Mouse (Mus musculus) heart, embryonic 13.5 days (tissue): ENCODE results near the gene Ptch2. TPM values are rescaled to one million over a fixed set of nuclear protein-coding genes. Genes with fewer than 3 reads are reported as not detected.

ENCODE experiments used
- ATAC-seq: fragments of 200-750 bp; cut with Nextera tagmentation; 2 replicates; pipeline ENCODE4 v1.8.0; 2017; ENCODE audit warnings: moderate TSS enrichment; ENCODE audit not compliant: insufficient number of reproducible peaks, low FRiP score, low TSS enrichment; ENCODE audit errors: extremely low read depth
- H3K27ac ChIP-seq: fragments of 300-500 bp; sonication (generic); replicated peaks from 2 replicates; pipeline ENCODE4 v1.5.1; 2015; ENCODE audit warnings: moderate library complexity, mild to moderate bottlenecking, inconsistent platforms
- H3K27me3 ChIP-seq: fragments of 300-500 bp; sonication (generic); replicated peaks from 2 replicates; pipeline ENCODE4 v1.6.1; 2015; ENCODE audit warnings: mild to moderate bottlenecking, inconsistent platforms
- H3K36me3 ChIP-seq: fragments of 300-500 bp; sonication (generic); 2 replicates; pipeline ENCODE4 v1.6.1; 2015; ENCODE audit warnings: mild to moderate bottlenecking, inconsistent platforms
- H3K4me1 ChIP-seq: fragments of 300-500 bp; sonication (generic); 2 replicates; pipeline ENCODE4 v1.6.1; 2015; ENCODE audit warnings: inconsistent platforms
- H3K4me2 ChIP-seq: fragments of 300-500 bp; sonication (generic); 2 replicates; pipeline ENCODE4 v1.6.1; 2015; ENCODE audit warnings: inconsistent platforms, mild to moderate bottlenecking, moderate library complexity
- H3K4me3 ChIP-seq: fragments of 300-500 bp; sonication (generic); 2 replicates; pipeline ENCODE4 v1.5.1; 2015; ENCODE audit warnings: moderate library complexity, mild to moderate bottlenecking, inconsistent platforms
- H3K9ac ChIP-seq: fragments of 300-500 bp; sonication (generic); 2 replicates; pipeline ENCODE4 v1.6.1; 2015; ENCODE audit warnings: inconsistent platforms, mild to moderate bottlenecking, moderate library complexity
- H3K9me3 ChIP-seq: fragments of 300-500 bp; sonication (generic); 2 replicates; pipeline ENCODE4 v1.6.1; 2016; ENCODE audit warnings: inconsistent platforms
- WGBS: fragments of 180-500 bp; shearing (Covaris S2); methylation state at CpG from one replicate; pipeline ENCODE4 v1.1.7; 2015; ENCODE audit warnings: mixed read lengths; 5-methylcytosine and 5-hydroxymethylcytosine counted together
- microRNA-seq: library from miRNA; unstranded; fragments of <30 nt; microRNA quantifications from one replicate; pipeline ENCODE4, GENCODE M21; 2016
- polyA plus RNA-seq: library from polyadenylated mRNA; unstranded; fragments of >200 nt; fragmentation: Nextera tagmentation; extraction: Ambion mirVana; gene quantifications from 2 replicates; pipeline ENCODE4 v1.2.1, GENCODE M21; 2015

The Ptch2 gene
- polyA plus RNA-seq, 1 experiment from 2014 or later = 3.1 TPM

- H3K36me3 ChIP-seq = peaks cover 65% of the 10 kb centered on the region
- under 1% methylated on average over 52 of the region's 52 CpGs for WGBS
- ATAC-seq = peak; percentile 76
Observed at GRCm38 (mm10) chr4:117155792-117156355, 60.0 kb downstream of the Ptch2 start, which contains the start of gene Rps8. TSS of gene Rps8 (minus strand) at chr4:117156243.

GRCm38 (mm10) chr4:117156372-117156771 is 60.5 kb downstream of the Ptch2 start:
- Histone ChIP-seq H3K9ac (peak overlapping the region; percentile 99), H3K27me3 (no peaks in the 10 kb centered on the region), H3K4me2 (peak overlapping the region; percentile 77), H3K9me3 (no peaks in the 10 kb centered on the region), H3K4me1 (peaks cover 29% of the 10 kb centered on the region), H3K4me3 (peak overlapping the region; percentile 85), H3K27ac (peak overlapping the region; percentile 94), H3K36me3 (peaks cover 65% of the 10 kb centered on the region)
- no peak for ATAC-seq
- 31% methylated on average over 6 of the region's 6 CpGs for WGBS

More at GRCm38 (mm10) chr4:117155792-117156355, 60.0 kb downstream of the Ptch2 start, which contains the start of gene Rps8:
- Histone ChIP-seq H3K27me3 (no peaks in the 10 kb centered on the region), H3K4me2 (peak within 1 kb of the TSS; percentile 77), H3K9me3 (no peaks in the 10 kb centered on the region), H3K4me1 (peaks cover 29% of the 10 kb centered on the region), H3K9ac (peak within 1 kb of the TSS; percentile 99), H3K4me3 (peak within 1 kb of the TSS; percentile 85), H3K27ac (peak within 1 kb of the TSS; percentile 94)

GRCm38 (mm10) chr4:117159666-117160065 is 63.8 kb downstream of the Ptch2 start:
- no peak overlapping the region for H3K27ac ChIP-seq
- peaks cover 66% of the 10 kb centered on the region for H3K36me3 ChIP-seq
- H3K4me3 ChIP-seq = no peak overlapping the region
- WGBS = 82% methylated on average over 10 of the region's 10 CpGs
- H3K9ac ChIP-seq = no peak overlapping the region
- no peak for ATAC-seq
- no peak overlapping the region for H3K4me2 ChIP-seq
- H3K27me3 ChIP-seq = no peaks in the 10 kb centered on the region
- H3K9me3 ChIP-seq = no peaks in the 10 kb centered on the region
- peaks cover 4% of the 10 kb centered on the region for H3K4me1 ChIP-seq

GRCm38 (mm10) chr4:117161183-117161582 is 65.3 kb downstream of the Ptch2 start:
- WGBS = 79% methylated on average over 4 of the region's 4 CpGs
- Histone ChIP-seq H3K36me3 (peaks cover 79% of the 10 kb centered on the region), H3K4me2 (no peak overlapping the region), H3K9me3 (no peaks in the 10 kb centered on the region), H3K27me3 (no peaks in the 10 kb centered on the region), H3K27ac (no peak overlapping the region), H3K4me3 (no peak overlapping the region), H3K9ac (no peak overlapping the region), H3K4me1 (no peaks in the 10 kb centered on the region)
- ATAC-seq = no peak

Small RNA genes within 50 kb of the gene (microRNA-seq; reads per million reads assigned to microRNA genes)
- gene Gm22398 = not detected

Other genes with a start within 250 kb of the Ptch2 start
- 0.43 and 0.66 TPM in 2 replicates for gene Zswim5, start 218.7 kb upstream of the Ptch2 start, polyA plus RNA-seq
- gene Urod, start 101.7 kb upstream of the Ptch2 start, polyA plus RNA-seq = 88.9 and 99.1 TPM in 2 replicates
- gene Hectd3, start 100.8 kb upstream of the Ptch2 start, polyA plus RNA-seq = 5.1 and 6.0 TPM in 2 replicates
- gene Eif2b3, start 76.7 kb upstream of the Ptch2 start, polyA plus RNA-seq = 25.4 and 25.5 TPM in 2 replicates
- 2.8 and 3.1 TPM in 2 replicates for gene Btbd19, start 29.6 kb downstream of the Ptch2 start, polyA plus RNA-seq
- gene Tctex1d4, start 30.7 kb downstream of the Ptch2 start, polyA plus RNA-seq = not detected in 2 replicates
- 2.1 TPM in 2 replicates for gene Plk3, start 37.9 kb downstream of the Ptch2 start, polyA plus RNA-seq
- gene Rps8, start 60.2 kb downstream of the Ptch2 start, polyA plus RNA-seq = 616 and 654 TPM in 2 replicates
- 42.0 and 44.2 TPM in 2 replicates for gene Kif2c, start 86.6 kb downstream of the Ptch2 start, polyA plus RNA-seq
- gene Tmem53, start 155.9 kb downstream of the Ptch2 start, polyA plus RNA-seq = 25.0 and 28.5 TPM in 2 replicates
- 0.35 and 0.51 TPM in 2 replicates for gene Armh1, start 156.1 kb downstream of the Ptch2 start, polyA plus RNA-seq